In genomic region chr10:98012916-98013315, GRCm38 (mm10) we compare ENCODE assay signal across 15 mouse cellular contexts.
"Had no signal": no experiment of that assay in that cellular context is flagged by ENCODE, and none has a peak within 500 bp of the region (broad histone marks: within the 10 kb centered on the region; RNA-seq: fewer than 3 reads in every experiment).

No protein-coding gene starts in this region.

- ATAC-seq: liver, postnatal 0 days; lung, postnatal 0 days; midbrain, embryonic 13.5 days; midbrain, embryonic 15.5 days had no signal

- DNase-seq: liver, postnatal 0 days; lung, adult 2 months; lung, postnatal 14 days; lung, postnatal 36 days; retina, postnatal 1 day; right cerebral cortex, adult 18-20 months; right cerebral cortex, postnatal 25 days; right cerebral cortex, postnatal 4 days; spleen, adult 18-20 months; thymus, adult 2 months; thymus, postnatal 25 days; thymus, postnatal 4 days had no signal
